Mouse (Mus musculus) common myeloid progenitor, adult 5-6 weeks (primary cell): ENCODE measurements around the gene Bbs12. TPM values are rescaled to one million over a fixed set of nuclear protein-coding genes. Genes with fewer than 3 reads are reported as not detected.

Experiments used
- ATAC-seq: replicated peaks from 2 replicates; pipeline ENCODE4 v1.8.0; 2016; ENCODE audit warnings: low read depth, mild to moderate bottlenecking, moderate TSS enrichment, inconsistent platforms; ENCODE audit not compliant: poor library complexity, severe bottlenecking
- total RNA-seq: library from RNA; stranded (forward); fragments of 200-1000, 187-1606 nt; gene quantifications from 2 replicates; pipeline ENCODE4 v1.2.3, GENCODE M21; 2017

Bbs12 gene
- 6.6 and 8.1 TPM in 2 replicates for total RNA-seq

- ATAC-seq: peak; percentile 97
Measured at GRCm38 (mm10) chr3:37312370-37312941, at the start of gene Bbs12, which contains the start of gene Cetn4. Bbs12 (plus strand) TSS chr3:37312554. Cetn4 (minus strand) TSS chr3:37312708.

- no peak for ATAC-seq
Measured at GRCm38 (mm10) chr3:37268338-37268737, 44.0 kb upstream of the Bbs12 start.

- ATAC-seq: no peak
Measured at GRCm38 (mm10) chr3:37269926-37270325, 42.4 kb upstream of the Bbs12 start.

GRCm38 (mm10) chr3:37271209-37271608 is 41.1 kb upstream of the Bbs12 start:
- peak; percentile 88 for ATAC-seq

GRCm38 (mm10) chr3:37273092-37273491 is 39.3 kb upstream of the Bbs12 start:
- ATAC-seq: no peak

DNA sequence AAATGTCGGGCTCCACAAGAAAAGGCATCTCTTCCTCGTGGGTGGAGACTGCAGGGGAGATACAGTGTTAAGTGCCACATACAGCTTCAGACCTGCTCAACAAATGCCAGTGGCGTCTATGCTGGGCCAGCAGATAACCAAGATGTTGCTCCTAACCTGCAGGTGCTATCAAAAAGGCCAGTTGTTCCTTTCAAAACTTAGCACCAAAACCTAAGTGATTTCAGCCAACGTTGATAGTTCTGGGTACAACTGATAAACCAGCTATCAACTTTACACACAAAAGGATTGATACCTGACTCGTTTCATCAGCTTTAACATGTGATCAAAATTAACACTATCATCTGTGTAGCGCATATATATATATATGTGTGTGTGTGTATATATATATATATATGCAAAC is 37.7 kb upstream of the Bbs12 start:
- no peak for ATAC-seq

GRCm38 (mm10) chr3:37280221-37280620 is 32.1 kb upstream of the Bbs12 start:
- peak; percentile 31; the same call in 1 of the 2 replicates for ATAC-seq

DNA sequence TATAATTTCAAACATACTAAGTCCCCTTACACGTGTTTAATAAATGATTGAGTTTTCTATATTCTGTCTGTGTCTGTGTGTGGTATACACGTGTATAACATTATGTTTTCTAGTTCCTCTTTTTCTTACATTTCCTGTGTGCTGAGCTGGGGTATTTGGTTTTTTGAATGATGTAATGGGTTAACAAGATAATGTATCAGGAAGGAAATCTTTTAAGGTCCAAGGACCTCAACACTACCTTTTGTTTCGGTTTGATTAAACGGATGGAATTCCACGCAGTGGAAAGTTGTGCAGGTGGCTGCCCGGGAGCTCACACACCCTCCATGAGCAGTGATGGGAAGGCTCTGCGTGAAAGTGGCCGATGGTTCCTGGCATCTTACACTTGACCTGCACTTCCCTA is 31.5 kb upstream of the Bbs12 start:
- peak; percentile 91 for ATAC-seq

- no peak for ATAC-seq
Measured at GRCm38 (mm10) chr3:37282299-37282922, 29.9 kb upstream of the Bbs12 start.

GRCm38 (mm10) chr3:37283234-37283633 is 29.1 kb upstream of the Bbs12 start:
- ATAC-seq: no peak

DNA sequence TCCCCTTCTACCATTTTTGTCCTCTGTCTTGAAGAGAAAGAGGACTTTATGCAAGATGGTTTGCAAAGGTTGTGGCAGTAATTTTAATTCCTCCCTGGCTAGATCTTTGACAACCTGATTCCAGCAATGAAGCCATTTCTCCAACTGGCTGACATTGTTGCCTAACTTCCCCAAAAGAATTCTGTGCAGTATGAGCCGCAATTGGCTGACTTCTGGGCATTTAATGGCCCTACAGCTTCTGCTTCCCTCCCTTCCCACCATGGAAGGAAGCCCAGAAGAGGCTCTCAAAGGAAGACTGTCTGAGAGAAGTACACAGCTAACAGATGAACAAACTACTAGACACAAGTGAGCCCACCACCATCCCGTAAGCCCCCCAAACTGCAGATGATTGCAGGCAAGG is 23.1 kb upstream of the Bbs12 start:
- ATAC-seq: no peak

DNA sequence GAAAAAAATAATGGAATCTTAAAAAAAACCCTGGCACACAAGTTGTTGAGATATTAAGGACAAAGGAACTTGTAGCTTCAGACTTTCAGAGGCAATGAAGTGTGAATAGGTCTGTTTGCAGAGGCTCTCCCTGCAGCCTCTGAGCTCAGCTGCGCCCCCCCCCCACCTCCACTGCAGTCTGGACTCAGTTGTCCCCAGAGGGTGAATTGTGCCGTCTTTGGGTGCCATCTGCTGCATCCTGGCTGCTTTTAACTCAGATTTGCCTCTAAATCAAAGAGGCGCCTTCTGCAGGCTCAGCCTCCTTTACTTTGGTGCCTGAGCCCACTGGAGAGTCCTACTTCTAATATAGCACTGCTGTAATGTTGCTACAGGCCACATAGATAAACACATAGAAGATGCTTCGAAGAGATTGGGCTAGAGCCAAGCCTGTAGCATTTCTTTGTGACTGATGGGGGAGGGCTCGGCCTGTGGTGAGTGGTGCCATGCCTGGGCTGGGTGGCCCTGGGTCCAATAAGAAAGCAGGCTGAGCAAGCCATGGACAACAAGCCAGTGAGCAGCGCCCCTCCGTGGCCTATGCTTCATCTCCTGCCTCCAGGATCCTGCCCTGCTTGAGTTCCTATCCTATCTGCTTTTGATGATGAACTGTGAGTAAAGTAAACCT is 21.3 kb upstream of the Bbs12 start:
- no peak for ATAC-seq

- no peak for ATAC-seq
Measured at GRCm38 (mm10) chr3:37291929-37292328, 20.4 kb upstream of the Bbs12 start.

DNA sequence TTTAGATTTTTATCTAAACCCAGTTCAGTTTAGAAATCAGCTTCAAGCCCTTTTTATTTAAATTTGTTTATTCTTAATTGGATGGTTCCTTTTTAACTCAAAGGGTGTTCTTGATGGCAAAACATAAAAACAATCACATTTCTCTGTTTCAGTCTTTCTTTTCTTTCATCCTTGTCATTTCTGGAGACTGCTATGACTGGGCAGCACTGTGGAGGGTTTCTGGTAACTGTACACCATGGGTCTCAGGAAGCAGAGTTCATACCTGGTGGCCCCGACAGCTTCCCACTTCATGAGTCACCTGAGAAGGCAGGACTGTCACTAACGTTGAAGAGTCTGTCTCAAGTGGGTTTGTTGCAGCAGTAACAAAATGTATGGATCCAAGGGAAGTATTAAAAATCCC is 19.7 kb upstream of the Bbs12 start:
- ATAC-seq: no peak

- ATAC-seq: no peak
Measured at GRCm38 (mm10) chr3:37299470-37299869, 12.9 kb upstream of the Bbs12 start.

- ATAC-seq: peak; percentile 97
Measured at GRCm38 (mm10) chr3:37302685-37303084, 9.7 kb upstream of the Bbs12 start.

GRCm38 (mm10) chr3:37303392-37304139 is 8.8 kb upstream of the Bbs12 start:
- peak; percentile 67 for ATAC-seq

GRCm38 (mm10) chr3:37311897-37312369 is 421 bp upstream of the Bbs12 start:
- peak; percentile 46 for ATAC-seq

DNA sequence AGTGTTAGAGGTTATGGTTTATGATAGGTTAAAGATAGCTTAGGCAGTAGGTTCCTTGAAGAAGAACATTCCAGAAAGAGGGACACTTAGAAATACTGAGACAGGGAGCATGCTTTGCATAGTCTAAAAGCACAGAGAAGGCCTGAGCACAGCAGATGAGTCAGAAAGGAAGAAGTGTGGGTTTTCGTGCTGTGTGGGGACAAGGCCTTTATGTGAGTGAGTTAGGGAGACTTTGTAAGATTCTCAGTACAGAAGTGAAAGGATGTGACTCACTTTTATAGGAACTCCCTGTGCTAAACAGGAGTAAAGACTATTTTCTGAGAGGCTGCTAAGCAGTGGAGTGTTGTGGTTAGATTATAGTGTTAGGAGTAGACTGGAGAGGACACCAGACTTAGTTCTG is 1.0 kb downstream of the Bbs12 start:
- ATAC-seq: peak; percentile 48

GRCm38 (mm10) chr3:37316233-37316632 is 3.9 kb downstream of the Bbs12 start:
- no peak for ATAC-seq

GRCm38 (mm10) chr3:37324310-37324709 is 12.0 kb downstream of the Bbs12 start:
- peak; percentile 70 for ATAC-seq
